1 mouse cellular context compared by ENCODE assay signal in the genomic region with DNA sequence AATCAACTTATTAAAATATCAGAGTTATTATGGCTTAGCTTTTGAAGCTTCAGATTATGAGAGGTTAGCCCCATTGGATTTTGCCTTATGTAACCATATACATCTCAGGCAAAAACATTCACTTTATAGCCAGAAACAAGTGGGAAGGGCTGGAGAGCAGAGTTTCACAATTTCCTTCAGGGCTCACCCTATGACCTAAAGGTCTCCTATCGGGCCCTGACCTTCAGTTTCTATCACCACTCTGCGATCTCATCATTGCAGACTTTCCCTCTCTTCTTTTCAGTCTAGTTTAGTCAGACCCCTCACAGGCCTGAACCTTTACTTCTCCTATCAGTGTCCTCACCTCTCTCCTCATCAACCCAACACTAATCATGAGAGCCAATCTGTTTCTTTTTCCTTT.
TF ChIP-seq lines count a peak whose summit lies in the region.

No protein-coding gene starts in this region.

TF ChIP-seq in CH12.LX, 34 proteins besides CTCF, POLR2A, EP300 and RAD21 (continued from another document):
- no peak for TF ChIP-seq USF1 (IDR thresholded peaks at IDR 0.05; ENCODE audit: low read depth, low read length)
